Mouse (Mus musculus): Measurements from ENCODE around the gene Efcab12.

DNA sequence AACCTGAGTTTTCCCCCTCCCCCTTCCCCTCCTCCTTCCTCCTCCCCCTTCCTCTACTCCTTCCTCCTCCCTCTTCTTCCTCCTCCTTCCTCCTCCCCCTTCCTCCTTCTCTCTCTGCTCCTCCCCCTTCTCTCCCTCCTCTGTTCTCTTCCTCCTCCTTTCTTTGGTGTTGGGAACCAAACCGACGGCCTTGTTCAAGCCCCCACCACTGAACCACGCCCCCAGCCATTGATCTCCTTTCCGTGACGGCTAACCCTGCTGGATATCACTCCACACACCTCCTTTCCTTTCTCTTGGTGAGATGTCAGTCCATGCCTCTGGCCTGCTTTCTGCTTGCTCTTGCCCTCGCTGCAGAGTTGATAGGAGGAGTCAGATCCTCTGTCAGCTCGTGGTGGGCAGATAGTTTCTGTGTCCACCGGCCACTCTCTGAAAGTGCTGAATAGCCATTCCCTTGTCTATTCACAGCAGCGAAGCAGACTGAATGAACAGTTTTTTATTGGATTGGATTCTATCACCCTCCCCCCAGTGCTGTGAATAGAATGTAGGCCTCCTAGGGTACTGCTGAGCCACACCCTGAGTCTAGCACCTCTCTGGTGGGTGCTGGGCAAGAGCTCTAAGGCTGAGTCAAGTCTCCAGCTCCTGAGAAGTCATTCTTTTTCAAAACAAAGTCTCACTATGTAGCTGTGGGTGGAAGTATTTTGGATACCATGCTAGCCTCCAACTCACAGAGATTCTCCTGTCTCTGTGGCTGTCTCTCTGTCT, 76.0 kb downstream of the Efcab12 start, which contains the start of gene Tmem40:
- no peak for TF ChIP-seq CTCF (IDR thresholded peaks at IDR 0.05; ENCODE audit: extremely low read depth, insufficient read length, insufficient replicate concordance, low read depth, low read length)
- TF ChIP-seq POLR2A (IDR thresholded peaks at IDR 0.05; ENCODE audit: low read depth, low read length), result no peak

All from small intestine, adult 2 months (tissue).